Mouse (Mus musculus) small intestine, adult 2 months (tissue): ENCODE measurements at regions not wholly inside any gene's neighbourhood (a gene's known extent, or its start where the extent isn't known, plus 50 kb on each side); places are given as distances from the start of the nearest gene placed in this dataset.

ENCODE experiments used
- CTCF ChIP-seq: fragments of 200-500 bp; IDR thresholded peaks from 2 replicates; pipeline ENCODE4 v1.5.1; 2012; ENCODE audit warnings: low read depth, mild to moderate bottlenecking, control low read depth, inconsistent platforms, low read length, moderate library complexity, mixed read lengths; ENCODE audit not compliant: insufficient replicate concordance, insufficient read length; ENCODE audit errors: extremely low read depth
- POLR2A ChIP-seq: fragments of 200-500 bp; IDR thresholded peaks from 2 replicates; pipeline ENCODE4 v1.6.1; 2012; ENCODE audit warnings: low read depth, mild to moderate bottlenecking, control low read depth, inconsistent platforms, low read length, moderate library complexity

- TF ChIP-seq CTCF (no peak), POLR2A (no peak)
Observed at GRCm38 (mm10) chrX:142571772-142572171, 109.4 kb upstream of the Tmem164 start.
